Comparison of ENCODE assay signal across 27 mouse cellular contexts in genomic region chr8:26880177-26880576, GRCm38 (mm10).
A peak's percentile ranks its signal among the peaks of the same experiment; 100 is the strongest.
DNase-seq lines count a peak whose midpoint lies in the region; ATAC-seq and TF ChIP-seq lines count a peak whose summit lies in the region.
"Had no signal": no experiment of that assay in that cellular context is flagged by ENCODE, and none has a peak within 500 bp of the region (broad histone marks: within the 10 kb centered on the region; RNA-seq: fewer than 3 reads in every experiment).

No protein-coding gene starts in this region.

- WGBS in heart, embryonic 15.5 days, result 63% methylated on average over 7 of the region's 7 CpGs
- WGBS in lung, embryonic 14.5 days, result 69% methylated on average over 7 of the region's 7 CpGs

- no peaks in the 10 kb centered on the region for H3K9me3 ChIP-seq in heart, embryonic 15.5 days (replicated peaks)
- no peaks in the 10 kb centered on the region for H3K9me3 ChIP-seq in lung, embryonic 14.5 days (ENCODE audit: low read depth, low read length)
- H3K9me3 ChIP-seq: embryonic facial prominence, embryonic 13.5 days; forebrain, embryonic 12.5 days; hindbrain, embryonic 12.5 days; limb, embryonic 13.5 days; liver, embryonic 13.5 days; midbrain, embryonic 10.5 days; neural tube, embryonic 13.5 days had no signal

- no peak overlapping the region for H3K4me3 ChIP-seq in heart, embryonic 15.5 days
- no peak overlapping the region for H3K4me3 ChIP-seq in lung, embryonic 14.5 days (ENCODE audit: low read depth, low read length)
- H3K4me3 ChIP-seq: embryonic facial prominence, embryonic 13.5 days; erythroblast, embryonic 14.5 days; forebrain, embryonic 12.5 days; gastrocnemius, adult 2 months; hindbrain, embryonic 12.5 days; layer of hippocampus, adult 2 months; limb, embryonic 13.5 days; liver, embryonic 13.5 days; midbrain, embryonic 10.5 days; myocyte; neural tube, embryonic 13.5 days had no signal

- TF ChIP-seq CTCF in lung, embryonic 14.5 days (IDR thresholded peaks at IDR 0.05; ENCODE audit: low read depth), result no peak

- H3K27me3 ChIP-seq in heart, embryonic 15.5 days, result no peaks in the 10 kb centered on the region
- no peaks in the 10 kb centered on the region; the same call in 1 of the 2 replicates for H3K27me3 ChIP-seq in lung, embryonic 14.5 days (ENCODE audit: insufficient read depth, low read length)
- H3K27me3 ChIP-seq: liver, embryonic 13.5 days; neural tube, embryonic 13.5 days had no signal

- H3K9ac ChIP-seq in heart, embryonic 15.5 days, result no peak overlapping the region
- H3K9ac ChIP-seq in lung, embryonic 14.5 days, result no peak overlapping the region
- H3K9ac ChIP-seq: embryonic facial prominence, embryonic 13.5 days; forebrain, embryonic 12.5 days; hindbrain, embryonic 12.5 days; limb, embryonic 13.5 days; liver, embryonic 13.5 days; neural tube, embryonic 13.5 days had no signal

- peaks cover 35% of the 10 kb centered on the region for H3K4me1 ChIP-seq in heart, embryonic 15.5 days (replicated peaks)
- no peaks in the 10 kb centered on the region; the same call in 1 of the 2 replicates for H3K4me1 ChIP-seq in lung, embryonic 14.5 days (ENCODE audit: insufficient read depth)
- H3K4me1 ChIP-seq: forebrain, embryonic 12.5 days; midbrain, embryonic 10.5 days; neural tube, embryonic 13.5 days had no signal

- no peak for ATAC-seq in heart, embryonic 15.5 days (replicated peaks; ENCODE audit: insufficient number of reproducible peaks, insufficient read depth, low FRiP score, low read depth)
- no peak for ATAC-seq in lung, embryonic 14.5 days (ENCODE audit: insufficient read depth)
- ATAC-seq: midbrain, embryonic 16.5 days had no signal

- H3K4me2 ChIP-seq in heart, embryonic 15.5 days, result no peak overlapping the region
- no peak overlapping the region for H3K4me2 ChIP-seq in lung, embryonic 14.5 days
- H3K4me2 ChIP-seq: embryonic facial prominence, embryonic 13.5 days; forebrain, embryonic 12.5 days; hindbrain, embryonic 12.5 days; limb, embryonic 13.5 days; liver, embryonic 13.5 days; neural tube, embryonic 13.5 days had no signal

- intact Hi-C loops in heart, postnatal 25 days (cut with DNase I), result loop anchor here (5.0 kb wide), 2 partner anchors 73 to 193 kb away; no protein-coding TSS in a partner anchor

- peak overlapping the region; percentile 68; the same call in 1 of the 2 replicates for H3K27ac ChIP-seq in heart, embryonic 15.5 days
- H3K27ac ChIP-seq in lung, embryonic 14.5 days (ENCODE audit: low read depth), result no peak overlapping the region
- H3K27ac ChIP-seq: embryonic facial prominence, embryonic 13.5 days; forebrain, embryonic 12.5 days; gastrocnemius, adult 2 months; hindbrain, embryonic 12.5 days; layer of hippocampus, adult 2 months; limb, embryonic 13.5 days; liver, embryonic 13.5 days; macrophage; midbrain, embryonic 10.5 days; neural tube, embryonic 13.5 days had no signal

- no peak for DNase-seq in heart, postnatal 25 days (ENCODE audit: low spot score)
- DNase-seq in lung, embryonic 14.5 days, result peak; percentile 41
- no peak for DNase-seq in lung, adult 18-20 months
- DNase-seq in adipocyte (ENCODE audit: low spot score), result peak; percentile 26
- DNase-seq in frontal cortex, postnatal 10 days (ENCODE audit: low spot score in 2 of 2), result no peak
- no peak for DNase-seq in adrenal gland, postnatal 25 days
- DNase-seq: cerebellum, adult 18-20 months; cerebellum, postnatal 14 days; gastrocnemius, adult 2 months; kidney, adult 18-20 months; kidney, postnatal 25 days; liver, embryonic 13.5 days; retina, postnatal 1 day; right cerebral cortex, postnatal 25 days; spleen, adult 18-20 months had no signal

- H3K36me3 ChIP-seq in heart, embryonic 15.5 days, result no peaks in the 10 kb centered on the region
- H3K36me3 ChIP-seq in lung, embryonic 14.5 days (ENCODE audit: insufficient read depth), result no peaks in the 10 kb centered on the region
- H3K36me3 ChIP-seq: embryonic facial prominence, embryonic 13.5 days; forebrain, embryonic 12.5 days; hindbrain, embryonic 12.5 days; limb, embryonic 13.5 days; liver, embryonic 13.5 days; midbrain, embryonic 10.5 days; neural tube, embryonic 13.5 days had no signal

Comparison
In these comparisons a context has a peak if more than half of its experiments do, and no peak if none do; other contexts are left out.
1. DNase-seq: peak in lung, embryonic 14.5 days (single experiment) and adipocyte (single experiment); none in heart, postnatal 25 days (single experiment), lung, adult 18-20 months (0 of 2), frontal cortex, postnatal 10 days (0 of 2) and adrenal gland, postnatal 25 days (single experiment).